Mouse (Mus musculus) cerebellum, postnatal 10 days (tissue): ENCODE measurements around the gene Spaca4.

Experiments
- DNase-seq, 2 experiments: peaks; one replicate each; pipeline ENCODE4 v3.0.0; 2021; ENCODE audit warnings: mixed read lengths in 2 of 2

Gene Spaca4

DNA sequence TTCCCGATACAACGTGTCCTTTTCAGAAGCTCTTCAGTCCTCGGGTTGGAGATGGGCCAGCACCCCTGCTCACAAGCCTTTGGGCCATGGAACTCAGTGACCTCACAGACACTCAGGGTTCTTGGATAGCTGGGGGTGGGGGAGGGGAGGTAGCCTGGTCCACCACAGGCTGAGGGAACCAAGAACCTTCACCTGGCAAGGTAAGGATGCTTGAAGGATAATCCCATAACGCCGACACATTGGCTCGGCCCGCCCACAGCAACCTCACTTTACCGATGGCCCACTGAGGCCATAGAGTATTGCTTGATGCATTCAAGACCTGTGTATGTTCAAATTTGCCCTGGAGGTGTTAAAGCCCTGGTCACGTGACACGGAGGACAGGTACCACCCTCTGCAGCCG is at the start of gene Spaca4:
Spaca4 (minus strand) TSS at position 101 of the 400 bp plus-strand sequence.
- DNase-seq, result peak in 1 of 2 experiments; percentile 49

DNA sequence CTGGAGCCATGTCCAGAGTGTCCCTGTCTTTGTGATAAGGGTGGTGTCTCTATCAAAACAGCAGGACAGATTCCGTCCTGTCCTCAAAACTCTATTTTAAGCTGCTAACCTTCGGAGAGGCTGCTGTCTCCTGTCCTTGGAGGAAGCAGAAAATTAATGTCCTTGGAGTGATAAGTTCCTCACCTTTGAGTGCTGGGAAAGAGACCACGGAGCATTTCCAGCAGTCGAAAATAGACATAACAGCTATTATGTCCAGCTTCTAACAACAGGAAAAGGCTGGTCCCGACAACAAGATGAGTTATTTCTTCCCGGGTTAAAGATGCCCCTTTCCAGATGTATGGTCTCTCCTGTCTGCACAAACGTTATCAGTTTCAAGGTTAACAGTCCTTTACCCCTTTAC is 49.6 kb upstream of the Spaca4 start:
- DNase-seq, result no peak

DNA sequence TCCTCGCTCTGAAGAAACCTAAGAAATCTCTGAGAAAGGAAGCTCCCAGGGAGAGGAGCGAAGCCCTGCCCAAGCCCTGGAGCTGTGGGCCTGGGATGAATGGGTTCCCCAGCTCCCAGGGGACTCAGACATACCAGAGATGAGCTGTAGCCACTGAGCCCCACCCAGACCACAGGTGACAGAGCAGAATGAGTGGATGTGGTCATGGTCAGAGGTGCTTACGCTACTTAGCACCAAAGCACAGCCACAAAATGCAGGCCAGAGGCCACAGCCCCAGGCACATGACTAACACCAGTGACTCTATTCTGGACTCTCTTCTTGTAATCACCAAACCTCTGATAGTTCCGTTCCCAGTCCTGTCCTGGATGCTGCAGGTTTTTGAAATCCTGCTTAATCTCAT is 45.5 kb upstream of the Spaca4 start:
- no peak for DNase-seq

DNA sequence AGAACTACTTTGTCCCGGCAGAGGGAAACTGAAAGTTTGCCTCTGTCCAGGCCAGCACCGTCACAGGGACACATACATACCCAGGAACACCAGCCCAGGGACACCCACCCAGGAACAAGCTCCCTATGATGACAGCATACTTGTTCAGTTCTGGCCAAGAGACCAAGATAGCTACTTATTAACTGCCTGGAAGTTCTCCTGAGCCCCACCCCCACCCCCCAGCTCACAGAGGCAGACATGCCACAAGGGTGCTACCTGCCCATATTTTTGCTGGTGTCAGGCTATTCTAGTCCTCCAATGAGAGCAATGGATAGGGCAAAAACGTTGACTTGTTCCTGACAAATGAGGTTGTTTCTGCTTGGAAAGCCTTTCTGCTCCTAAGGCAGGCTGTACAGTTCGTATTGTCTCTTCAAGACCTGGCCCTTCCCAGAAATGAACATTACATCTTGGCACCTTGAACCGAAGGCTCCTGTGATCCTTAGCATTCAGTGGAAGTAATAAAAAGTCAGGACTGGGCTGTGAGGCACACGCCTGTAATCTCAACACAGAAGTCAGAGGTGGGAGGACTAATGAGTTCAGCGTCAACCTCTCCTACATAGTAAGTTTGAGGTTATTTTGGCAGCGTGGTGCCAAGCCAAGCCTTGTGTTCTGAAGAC is 44.9 kb upstream of the Spaca4 start:
- DNase-seq, result no peak

DNA sequence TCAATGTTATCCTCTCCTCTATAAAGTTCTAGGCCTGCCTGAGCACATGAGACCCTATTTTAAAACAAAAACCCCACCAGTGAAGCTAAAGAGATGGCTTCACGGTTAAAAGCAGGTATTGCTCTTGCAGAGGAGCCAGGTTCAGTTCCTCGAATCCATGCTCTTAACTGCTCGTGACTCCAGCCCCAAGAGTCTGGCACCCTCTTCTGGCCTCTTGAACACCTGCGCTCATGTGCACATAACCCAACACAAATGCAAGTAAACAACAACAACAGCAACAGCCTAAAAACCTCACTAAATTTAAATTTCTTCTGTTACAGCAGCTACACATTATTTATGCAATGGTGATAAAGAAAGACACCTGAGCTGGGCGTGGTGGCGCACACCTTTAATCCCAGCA is 41.9 kb upstream of the Spaca4 start:
- no peak for DNase-seq

DNA sequence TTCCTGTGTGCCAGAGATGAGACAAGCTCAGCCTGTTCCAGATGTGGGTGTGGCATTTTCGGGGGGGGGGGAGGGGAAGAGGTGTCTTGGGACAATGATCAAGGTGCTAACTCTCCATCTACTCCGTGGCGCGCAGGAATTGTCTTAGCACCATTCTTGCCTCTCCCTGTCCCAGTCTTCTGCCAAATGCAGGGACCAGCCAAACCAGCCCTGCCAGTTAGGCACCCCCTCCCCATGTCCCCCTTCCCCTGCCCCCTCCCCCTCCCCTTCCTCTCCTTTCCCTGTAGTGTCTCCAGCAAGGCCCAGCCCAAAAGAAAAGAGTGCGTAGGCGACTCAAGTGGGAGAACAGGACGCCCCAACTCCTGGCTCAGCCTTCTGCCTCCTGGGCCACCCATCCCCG is 41.2 kb upstream of the Spaca4 start:
- DNase-seq, result no peak

DNA sequence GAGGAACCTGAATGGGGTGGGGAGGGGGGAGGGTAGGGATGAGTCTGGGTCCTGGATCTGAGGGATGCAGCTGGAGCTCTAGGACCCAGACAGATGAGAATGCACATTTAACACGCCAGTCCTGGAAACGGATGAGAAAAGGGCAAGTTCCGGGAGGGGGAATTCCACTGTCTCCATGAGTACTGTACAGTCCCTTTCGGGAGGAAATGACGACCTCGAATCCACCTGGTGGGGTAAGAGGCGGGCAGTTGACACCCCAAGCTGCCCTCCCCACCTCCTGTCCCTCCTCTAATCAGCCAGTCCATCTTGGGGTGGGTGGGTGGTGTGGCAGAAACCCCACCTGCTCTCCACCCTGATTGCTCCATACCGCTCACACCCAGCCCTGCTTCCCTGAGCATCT is 40.4 kb upstream of the Spaca4 start:
- DNase-seq, result no peak

DNA sequence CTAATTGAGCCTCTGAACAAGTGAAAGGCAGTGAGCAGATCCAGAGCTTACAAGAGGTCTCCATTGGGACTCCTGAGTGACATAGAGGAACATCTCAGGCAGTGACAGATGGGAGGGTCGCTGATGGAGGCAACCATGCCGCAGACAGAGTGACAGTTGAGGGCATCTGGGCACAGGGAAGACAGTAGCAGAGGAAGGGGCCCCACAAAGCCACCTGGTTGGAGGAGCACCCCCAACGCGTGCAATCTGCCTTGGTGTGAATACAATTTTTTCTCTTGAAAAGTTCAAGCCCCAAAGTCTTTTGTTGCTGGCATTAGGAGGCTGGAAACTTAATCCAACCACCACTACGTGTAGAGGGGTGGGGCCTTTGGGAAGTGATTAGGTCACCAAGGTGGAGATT is 34.5 kb upstream of the Spaca4 start:
- DNase-seq, result no peak

DNA sequence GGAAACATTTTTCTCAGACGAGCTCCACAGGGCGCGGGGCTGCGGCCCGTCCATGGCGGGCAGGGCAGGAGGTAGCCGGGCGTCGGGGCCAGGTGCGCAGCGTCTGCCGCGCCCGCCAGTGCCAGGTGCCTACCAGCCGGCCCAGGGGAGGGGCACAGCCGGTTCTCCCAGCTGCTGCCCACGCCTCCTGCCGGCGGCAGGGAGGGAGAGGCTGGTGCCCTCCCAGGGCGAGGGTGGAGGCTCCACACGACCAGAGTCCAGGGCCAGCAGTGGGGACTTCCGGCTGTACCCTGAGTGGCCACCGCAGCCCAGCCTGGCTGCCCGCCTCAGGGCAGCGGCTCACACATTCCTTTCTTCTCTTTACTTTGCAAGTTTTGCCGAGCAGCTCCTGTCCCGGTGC is 33.8 kb upstream of the Spaca4 start:
- peak; percentile 43 to 48 for DNase-seq

DNA sequence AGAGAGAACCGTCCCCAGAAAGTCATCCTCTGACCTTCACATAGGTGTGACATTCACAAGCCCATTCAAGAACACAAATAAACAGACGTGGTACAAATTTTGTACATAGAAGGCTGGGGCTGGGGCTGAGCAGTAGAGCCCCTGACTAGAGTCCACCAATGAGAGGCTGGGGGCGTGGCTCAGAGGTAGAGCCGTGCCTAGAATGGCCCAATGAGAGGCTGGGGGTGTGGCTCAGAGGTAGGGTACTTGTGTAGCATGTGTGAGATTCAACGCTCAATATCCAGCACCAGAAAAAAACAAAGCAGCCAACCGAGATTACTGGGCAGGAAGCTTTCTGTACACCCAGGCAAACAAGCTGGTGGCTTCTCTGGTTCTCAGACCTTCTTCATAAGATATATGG is 30.1 kb upstream of the Spaca4 start:
- DNase-seq, result no peak

DNA sequence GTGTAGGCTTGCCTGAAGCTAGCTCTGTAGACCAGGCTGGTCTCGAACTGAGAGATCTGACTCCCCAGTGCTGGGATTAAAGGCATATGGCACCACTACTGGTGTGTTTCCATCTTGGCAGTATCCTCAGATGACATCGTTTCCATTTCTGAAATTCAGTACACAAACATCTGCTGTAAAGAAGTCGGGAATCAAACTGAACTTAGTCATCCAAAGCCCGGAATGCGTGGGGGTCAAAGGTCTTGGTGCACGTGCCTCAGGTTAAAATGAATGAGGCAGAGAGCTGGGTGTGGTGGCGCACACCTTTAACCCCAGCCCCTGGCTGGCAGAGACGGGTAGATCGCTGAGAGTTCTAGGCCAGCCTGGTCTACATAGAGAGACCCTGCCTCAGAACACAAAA is 24.5 kb upstream of the Spaca4 start:
- no peak for DNase-seq

DNA sequence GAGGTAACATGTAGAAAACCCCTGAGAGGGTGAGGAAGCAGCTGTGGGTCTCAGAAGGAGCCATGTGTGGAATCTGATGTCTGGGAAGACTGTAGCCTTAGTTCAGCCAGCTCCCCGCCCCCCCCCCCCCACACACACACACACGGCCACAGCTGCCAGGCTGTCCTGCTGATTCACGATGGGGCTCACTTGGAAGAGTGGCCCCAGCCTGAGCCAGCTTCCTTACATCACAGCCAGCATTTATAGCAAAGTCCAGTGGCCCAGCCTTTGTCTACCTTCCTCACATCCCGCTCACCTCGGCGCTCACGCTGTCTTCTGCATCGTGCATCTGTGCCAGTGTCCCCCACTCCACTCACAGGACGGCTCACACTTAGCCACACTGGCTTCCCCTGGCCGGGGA is 23.8 kb upstream of the Spaca4 start:
- no peak for DNase-seq

DNA sequence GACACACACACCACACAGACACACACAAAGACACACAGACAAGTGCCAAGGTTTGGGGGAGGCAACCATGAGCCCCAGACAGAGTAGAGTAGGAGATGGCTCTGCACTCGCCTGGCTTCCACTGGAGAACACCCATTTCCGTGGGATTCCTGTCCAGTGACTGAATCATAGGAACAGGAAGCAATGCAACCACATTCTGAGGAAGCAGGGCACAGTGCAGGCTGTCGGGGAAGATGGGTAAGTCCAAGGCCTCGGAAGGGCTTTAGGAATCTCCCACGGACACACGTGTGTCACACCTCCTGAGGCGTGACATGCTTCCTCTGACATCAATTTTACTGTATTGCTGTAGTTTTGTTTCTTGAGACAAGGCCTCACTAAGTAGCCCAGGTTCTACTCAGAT is 22.5 kb upstream of the Spaca4 start:
- DNase-seq, result no peak

DNA sequence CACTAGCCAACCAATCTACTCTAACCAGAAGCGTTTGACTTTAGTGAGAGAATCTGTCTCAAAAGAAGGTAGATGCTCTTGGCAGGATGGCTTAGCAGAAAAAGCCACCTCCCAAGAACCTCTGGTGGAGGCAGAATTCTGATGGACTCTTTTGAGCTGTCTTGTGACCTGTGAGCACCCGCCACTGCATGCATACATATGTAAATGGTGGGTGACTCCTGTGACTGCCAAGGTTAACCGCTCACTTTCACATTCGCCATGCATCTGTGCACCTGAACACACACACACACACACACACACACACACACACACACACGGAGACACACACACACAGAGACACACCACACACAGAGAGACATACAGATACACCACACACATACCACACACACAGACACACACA is 21.8 kb upstream of the Spaca4 start:
- DNase-seq, result no peak

DNA sequence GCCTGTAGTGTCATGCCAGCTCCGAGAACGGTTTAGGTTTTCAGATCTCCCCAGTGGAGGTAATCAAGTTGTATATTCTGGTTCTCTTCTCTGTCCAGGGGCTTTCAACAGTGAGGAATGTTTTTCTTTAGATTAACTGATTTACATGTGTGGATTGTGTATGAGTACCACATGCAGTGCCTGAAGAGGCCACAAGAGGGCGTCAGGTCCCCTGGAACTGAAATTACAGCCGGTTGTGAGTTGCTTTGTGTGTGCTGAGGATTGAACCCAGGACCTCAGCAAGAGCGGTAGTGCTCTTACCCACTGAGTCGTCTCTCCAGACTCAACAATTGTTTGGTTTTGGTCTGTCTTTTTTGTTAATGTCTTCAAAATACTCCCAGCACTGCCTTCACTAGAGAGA is 20.9 kb upstream of the Spaca4 start:
- DNase-seq, result no peak

DNA sequence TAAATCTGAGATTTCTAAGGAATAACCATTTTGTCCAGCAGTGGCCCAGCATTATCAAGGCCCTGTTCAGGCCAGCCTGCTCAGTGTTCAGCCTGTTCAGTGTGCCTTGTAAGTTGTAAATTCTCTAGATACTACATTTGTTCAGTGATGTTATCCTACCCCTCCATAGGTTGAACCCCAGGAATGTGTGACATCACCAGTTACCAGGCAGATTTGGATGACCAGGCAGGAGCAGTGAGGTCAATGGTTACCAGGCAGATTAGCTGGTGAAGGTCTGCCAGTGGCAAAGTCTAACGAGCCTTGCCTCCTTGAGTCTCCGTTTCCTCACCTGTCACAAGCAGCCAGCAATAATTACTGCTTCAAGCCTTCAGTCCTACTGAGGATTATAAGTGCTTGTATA is 18.8 kb upstream of the Spaca4 start:
- DNase-seq, result peak; percentile 90 to 95

DNA sequence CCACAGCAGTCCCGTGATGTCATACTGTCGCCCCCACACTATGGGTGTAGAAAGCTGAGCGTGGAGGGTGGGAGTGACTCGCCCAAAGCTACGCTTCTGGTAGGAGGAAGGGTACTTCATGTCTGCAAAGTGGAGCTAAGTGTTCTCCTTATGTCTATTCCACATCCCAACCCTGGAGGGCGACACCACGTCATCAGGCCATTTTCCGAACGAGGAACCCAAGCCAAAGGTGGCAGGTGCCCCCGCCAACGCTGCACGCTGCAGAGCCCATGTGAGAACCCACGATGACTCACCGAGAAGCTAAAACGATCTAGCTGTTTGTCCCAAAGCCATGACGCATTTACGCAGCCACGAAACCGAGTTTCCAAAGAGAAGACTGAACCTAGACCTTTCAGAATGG is 16.7 kb upstream of the Spaca4 start:
- DNase-seq, result peak; percentile 73 to 80

DNA sequence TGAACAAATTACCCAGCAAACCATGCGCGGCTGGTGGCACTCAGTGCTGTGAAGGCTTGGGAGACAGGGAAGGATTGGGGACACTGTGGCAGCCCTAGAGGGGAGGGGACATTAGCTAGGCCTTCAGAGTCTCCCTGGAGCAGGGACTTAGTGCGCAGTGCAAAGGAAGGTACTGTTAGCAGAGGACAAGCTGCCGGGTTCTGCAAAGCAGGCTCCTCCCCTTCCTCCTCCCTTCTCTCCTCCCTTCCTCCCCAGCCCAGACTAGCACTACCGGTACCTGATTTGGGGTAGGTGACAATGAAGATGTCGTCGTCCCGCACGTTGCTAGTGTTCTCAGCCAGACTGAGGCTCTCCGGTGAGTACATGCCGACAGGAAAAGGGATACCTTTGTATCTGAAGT is 16.2 kb upstream of the Spaca4 start:
- DNase-seq, result no peak

DNA sequence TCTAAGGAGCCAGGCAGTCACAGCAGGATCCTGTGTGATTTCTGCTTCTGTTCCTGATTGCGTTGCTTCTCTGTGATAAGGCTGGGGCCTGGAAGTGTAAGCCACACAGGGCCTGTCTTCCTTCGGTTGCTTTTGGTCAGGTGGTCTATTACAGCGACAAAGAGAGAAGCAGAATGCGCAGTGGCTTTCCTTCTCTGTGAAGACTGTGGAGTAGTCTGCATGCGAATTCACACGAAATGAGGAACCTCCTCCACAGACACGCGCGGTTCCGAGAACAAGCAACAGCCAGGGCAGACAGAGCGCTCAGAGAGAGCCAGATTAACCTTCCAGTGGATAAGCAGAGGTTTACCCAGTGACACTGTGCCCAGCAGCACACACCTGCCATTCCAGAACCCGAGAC is 15.7 kb upstream of the Spaca4 start:
- no peak for DNase-seq

DNA sequence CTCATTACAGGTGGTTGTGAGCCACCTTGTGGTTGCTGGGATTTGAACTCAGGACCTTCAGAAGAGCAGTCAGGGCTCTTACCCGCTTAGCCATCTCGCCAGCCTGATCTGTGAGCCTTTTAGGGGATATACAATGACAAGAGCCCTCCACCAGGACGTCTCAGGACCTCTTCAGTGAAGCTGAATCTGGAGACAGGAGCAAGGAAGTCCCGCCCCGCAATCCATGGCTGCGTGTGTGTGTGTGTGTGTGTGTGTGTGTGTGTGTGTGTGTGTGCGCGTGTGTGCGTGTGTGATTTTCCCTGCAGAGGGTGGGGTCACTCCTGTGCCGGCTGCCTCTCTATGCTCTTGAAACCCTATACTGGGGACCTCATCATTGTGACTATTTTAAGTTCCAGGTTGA is 14.2 kb upstream of the Spaca4 start:
- DNase-seq, result no peak

DNA sequence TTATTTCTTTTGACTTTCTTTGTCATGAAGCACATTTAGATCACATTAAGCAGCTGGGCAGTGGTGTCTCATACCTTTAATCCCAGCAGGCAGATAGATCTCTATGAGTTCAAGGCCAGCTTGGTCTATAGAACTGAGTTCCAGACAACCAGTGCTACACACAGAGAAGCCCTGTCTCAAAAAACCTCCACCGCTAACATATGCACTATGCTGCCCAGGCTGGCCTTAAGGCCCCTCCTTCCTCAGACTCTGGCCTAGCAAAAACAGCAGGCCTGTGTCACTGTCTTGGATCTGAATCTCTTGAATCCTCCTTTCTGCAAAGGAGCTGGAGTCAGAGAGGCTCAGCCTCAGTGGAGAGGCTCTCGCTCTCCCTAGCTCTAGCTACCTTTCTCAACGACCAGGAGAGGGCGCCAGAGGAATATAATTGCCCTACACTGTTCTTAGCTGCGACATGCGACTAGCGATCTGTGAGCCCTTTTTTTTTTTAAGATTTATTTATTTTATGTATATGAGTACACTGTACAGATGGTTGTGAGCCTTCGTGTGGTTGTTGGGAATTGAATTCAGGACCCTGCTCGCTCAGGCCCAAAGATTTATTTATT is 13.7 kb upstream of the Spaca4 start:
- DNase-seq, result peak; percentile 92 to 93

DNA sequence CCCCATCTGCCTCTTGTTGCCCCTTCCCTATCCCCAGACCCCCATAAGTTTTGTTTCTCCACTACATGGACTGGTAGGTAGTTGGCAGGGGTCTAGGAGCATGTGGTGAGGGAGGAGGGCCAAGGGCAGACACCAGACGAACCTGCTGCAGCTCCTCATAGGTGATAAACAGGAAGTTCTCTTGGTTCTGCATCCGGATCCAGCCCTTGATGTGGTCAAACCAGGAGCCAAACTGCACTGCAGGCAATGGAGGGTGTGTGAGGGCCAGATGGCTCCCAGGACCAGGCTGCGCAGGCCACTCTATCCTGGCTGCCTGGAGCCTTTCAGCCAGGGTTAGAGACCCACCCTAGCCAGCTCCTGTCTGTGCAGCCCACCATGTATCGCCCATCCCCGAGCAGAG is 7.9 kb upstream of the Spaca4 start:
- no peak for DNase-seq

DNA sequence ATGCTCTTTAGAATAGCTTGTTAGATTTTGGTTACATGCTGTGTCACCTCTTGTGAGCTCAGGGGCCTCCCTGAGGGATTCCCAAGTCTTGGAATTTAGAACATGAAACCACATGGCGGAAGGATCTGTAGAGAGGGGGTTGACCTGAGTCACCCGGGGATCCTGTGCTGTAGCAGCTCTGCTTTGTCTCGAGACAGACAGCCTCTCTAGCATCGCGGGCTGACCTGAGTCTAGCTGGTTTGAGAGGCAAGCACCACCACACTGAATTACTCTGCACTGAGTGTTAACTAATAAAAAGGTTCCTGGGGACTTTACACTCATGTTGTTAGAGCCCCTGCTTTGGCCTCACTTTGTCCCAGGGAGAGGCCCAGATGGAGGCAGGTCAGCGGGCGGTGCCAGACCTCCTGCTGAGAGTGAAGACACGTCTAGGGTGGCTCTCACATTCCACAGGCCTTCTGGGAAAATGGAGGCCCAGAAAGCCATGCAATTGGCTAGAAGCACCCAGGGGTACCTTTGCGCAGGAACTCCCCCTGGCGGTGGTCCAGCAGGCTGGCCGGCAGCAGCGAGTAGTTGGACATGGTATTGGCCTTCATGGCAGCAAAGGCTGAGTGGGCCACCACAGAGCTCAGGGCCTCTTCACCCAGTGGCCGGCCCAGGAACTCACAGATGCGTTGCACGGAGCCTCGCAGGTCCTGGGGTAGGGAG is 5.3 kb upstream of the Spaca4 start:
- peak; percentile 70 to 75 for DNase-seq

DNA sequence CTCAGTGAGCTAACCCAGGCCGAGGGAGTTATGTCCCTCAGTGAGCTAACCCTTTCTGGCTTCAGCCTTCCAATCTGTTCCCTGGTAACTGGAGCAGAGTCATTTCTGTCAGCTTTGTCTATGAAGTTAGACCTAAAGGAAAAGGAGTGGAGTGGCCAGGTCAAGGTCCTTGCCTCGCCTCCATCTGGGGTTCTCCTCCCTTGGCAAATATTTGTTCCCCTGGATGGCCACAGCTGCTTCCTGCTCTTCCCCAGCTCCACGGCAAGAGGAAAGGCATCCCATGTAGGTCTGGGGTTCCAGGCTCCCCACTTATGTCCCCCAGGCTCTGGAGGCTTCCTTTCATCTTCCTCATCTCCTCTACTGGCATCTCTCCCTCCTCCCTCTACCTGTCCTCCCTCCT is 2.0 kb upstream of the Spaca4 start:
- DNase-seq, result no peak

DNA sequence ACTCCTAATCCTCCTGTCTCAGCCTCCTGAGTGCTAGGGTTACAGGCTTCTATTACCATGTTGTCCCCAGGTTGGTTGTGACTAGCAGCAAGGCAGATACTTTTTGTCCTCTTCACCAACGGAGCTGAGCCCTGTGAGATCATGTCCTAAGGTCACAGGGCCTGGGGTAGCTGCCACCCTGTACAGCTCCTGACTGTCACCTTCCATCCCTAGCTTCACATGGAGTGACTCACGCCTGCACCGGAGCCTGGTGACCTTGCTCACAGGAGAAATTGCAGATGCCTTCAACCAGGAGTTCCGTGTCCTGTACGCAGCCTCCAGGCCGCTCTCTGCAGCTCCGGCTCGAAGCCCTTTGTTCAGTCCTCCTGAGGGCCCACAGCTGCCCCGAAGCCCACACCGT is 806 bp upstream of the Spaca4 start:
- DNase-seq, result no peak
